Mouse (Mus musculus) cerebellum, postnatal 36 days (tissue): Measurements from ENCODE around the gene Inafm1.
"Not testable (repeated sequence)": the region's sequence is repeated elsewhere in the genome, so short reads cannot be mapped to it uniquely, and the experiment has no call there.

Experiments
- DNase-seq, 2 experiments: peaks; one replicate each; pipeline ENCODE4 v3.0.0; 2021 to 2022; ENCODE audit warnings: mixed read lengths in 2 of 2

Inafm1 gene

DNA sequence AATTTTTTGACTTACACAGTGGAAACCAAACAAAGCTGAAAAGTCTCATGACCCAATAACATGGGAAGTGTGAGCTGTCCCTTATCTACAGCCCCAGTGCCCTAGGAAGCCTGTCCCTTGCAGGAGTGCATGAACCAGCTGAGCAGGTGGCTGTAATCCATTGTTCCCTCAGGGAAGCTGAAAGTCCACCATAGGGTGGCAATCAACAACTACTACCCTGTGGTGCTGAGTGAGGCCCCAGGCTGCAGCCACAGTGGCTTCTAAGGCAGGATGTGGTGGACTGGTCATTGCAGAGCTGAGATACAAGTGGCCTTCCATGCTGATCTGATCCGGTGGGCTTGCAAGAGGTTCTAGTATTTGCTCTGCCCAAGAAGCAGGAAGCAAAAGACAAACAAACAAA is 12.3 kb downstream of the Inafm1 start:
- no peak for DNase-seq

DNA sequence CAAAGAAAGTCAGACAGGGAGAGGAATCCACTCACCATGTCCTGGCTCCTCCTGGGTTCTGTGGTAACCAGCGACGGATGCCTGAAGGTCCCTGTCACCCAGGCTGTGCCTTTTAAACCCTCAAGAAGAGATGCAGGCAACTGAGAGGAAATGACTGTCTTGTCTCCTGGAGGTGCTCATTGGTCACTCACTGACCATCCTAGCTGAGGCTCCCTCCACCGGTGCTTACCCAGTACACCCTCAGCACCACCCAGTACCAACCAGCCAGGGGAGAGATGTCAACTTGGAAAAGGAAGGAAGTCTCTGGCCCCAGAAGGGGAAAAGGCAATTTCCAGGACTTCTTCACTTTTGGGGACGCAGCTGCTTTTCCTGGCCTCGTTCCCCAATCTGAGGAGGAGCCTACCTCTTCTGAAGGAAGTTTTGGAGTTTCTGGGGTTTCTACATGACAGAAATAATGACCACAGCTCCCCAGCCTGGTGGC is 14.3 kb downstream of the Inafm1 start, which contains the start of gene C5ar1:
Gene C5ar1 (minus strand): TSS at position 431 of the 481 bp plus-strand sequence.
- no peak for DNase-seq

DNA sequence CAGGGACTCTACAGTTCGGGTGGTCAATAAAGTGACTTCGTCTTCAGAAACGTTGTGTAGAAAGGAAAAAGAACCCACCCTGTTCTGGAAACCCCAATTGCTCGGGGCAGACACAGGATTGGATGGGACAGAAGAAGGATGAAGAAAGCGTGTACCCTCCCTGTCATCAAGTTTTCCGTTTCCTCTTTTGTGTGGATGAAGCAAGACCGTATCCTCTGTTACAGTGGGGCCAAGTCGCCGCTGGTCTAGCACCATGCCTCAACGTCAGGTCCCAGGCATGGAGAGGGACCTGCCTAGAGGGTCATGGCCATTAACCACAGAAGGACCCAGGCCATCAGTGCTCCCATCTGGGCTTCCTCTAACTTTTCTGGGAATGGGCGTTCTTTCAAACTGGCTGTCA is 15.6 kb downstream of the Inafm1 start:
- no peak for DNase-seq

DNA sequence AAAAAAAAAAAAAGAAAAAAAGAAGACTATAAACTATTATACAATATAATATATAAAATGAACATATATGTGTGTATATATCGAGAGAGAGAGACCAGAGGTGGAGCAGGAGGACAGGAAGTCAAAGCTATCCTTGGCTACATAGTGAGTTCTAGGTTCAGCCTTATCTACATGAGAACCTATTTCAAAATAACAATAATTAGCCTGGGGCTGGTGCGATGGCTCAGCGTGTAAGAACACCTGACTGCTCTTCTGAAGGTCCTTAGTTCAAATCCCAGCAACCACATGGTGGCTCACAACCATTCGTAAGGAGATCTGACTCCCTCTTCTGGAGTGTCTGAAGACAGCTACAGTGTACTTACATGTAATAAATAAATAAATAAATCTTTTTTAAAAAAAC is 17.5 kb downstream of the Inafm1 start:
- DNase-seq: not testable (repeated sequence)

DNA sequence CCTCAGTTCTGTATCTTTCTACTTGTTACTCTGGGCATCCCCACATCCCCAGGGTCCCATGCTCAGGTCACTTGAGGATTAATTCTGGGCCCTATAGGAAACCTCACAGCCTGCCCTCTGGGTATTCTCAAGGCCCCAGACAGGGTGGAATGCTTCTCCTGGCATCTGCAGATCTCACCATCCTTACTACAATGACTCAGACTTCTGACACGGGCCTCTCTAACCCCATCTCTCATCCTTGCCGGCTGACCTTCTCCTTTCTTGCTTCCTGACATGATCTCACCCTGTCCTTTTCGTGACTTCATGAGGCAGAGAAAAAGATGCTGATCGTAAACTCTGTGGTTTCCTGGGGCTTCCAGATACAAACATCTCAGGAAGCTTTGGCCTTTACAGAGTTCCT is 19.2 kb downstream of the Inafm1 start:
- no peak for DNase-seq

DNA sequence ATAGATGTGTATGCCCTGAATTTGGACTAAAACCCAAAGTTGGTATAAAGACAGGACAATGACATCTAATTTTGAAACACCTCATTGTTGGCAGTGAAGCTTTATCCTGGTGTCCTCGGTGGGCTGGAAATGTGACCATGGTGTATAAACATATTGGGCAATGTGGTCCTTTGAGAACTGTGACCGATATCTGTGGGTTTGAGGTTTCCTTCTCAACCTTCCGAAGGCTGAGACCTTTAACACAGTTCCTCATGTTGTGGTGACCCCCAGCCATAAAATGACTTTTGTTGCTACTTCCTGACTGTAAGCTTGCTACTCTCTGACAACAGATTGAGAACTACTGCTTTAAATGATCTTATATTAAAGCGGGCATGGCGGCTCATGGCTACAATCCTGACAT is 22.7 kb downstream of the Inafm1 start:
- no peak for DNase-seq

DNA sequence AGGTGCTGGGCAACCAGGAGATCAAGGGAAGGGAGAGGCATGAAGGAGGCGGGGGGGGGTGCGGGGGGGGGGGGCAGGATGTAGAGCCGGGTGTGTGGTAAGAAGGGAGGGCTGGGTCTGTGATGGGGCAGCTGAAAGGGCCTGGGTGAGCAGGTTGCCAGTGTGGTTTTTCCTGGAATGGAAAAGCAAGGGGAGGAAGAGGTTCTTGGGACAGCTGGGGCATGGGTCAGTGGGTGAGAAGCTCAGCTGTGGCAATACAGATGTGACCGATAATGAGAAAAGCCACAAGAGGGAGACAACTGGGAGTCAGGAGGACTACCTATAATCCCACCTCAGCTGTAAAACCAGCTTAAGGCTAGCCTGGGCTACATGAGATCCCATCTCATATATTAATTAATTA is 27.5 kb downstream of the Inafm1 start:
- no peak for DNase-seq

DNA sequence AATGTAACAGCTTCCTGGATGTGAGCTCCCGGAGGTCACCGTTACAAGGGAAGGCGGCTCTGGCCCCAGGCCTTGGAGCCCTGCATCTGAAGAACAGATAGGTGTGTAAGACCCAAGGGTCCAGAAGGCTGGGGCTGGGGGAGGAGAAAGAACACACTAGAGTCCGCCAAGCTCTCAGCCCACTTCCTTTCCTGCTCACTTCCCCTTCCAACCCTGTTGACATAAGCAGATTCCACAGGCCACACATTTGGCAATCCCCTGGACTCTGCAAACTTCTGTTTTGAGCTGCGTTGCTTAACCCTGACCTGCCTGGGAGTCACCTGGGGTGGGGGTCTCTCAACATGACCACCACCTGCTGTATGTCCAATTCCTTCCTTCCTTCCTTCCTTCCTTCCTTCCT is 29.4 kb downstream of the Inafm1 start, which contains the start of gene C5ar2:
Gene C5ar2 (minus strand): TSS at position 88 of the 400 bp plus-strand sequence.
- no peak for DNase-seq

DNA sequence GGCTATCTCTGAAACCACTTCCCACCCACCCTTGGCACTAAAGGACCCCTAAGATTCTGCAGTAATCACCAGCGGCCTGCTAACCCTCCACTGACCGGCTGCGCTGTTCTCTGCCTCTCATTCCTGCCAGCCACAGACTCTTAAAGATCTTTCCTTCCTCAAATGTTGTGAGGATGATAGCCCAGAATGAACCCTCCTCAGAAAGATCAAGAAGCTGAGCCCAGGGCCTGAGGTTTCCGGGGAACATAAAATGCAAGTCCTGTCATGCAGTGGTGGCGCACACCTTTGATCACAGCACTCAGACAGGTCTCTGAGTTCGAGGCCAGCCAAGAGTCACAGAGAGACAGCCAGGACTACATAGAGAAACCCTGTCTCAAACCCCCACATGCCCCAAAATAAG is 31.2 kb downstream of the Inafm1 start:
- DNase-seq: no peak

DNA sequence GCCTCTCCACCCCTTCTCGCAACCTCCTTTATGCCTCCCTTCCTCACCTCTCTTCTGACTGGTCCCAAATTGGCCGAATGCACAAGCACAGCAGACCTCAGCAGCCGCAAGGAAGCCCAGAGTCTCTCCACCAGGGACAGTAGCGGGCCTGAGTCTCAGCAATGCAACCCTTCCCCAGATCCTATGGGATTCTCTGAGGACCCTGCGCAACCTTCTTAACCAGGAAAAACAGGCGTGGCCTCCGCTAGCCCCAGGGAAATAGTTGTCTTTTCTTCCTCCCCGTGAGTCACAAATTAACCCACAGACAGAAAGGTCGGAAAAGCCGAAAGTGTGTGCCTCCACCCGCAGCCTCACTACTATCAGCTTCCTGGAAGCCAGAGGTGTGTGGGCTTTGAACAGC is 31.6 kb downstream of the Inafm1 start:
- no peak for DNase-seq

DNA sequence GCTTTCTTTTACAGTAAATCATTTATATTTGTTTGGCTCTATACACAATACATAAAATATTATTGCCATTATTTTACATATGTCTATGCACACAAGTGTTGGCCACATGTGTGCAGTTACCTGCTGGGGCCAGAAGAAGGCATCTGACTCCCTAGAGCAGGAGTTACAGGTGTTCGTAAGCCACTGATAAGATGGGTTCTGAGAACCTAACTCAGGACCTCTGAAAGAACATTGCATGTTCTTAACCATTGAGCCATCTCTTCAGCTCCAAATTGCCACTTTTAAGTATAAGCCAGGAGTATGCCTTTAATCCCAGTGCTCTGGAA is 32.5 kb downstream of the Inafm1 start:
- DNase-seq: no peak

DNA sequence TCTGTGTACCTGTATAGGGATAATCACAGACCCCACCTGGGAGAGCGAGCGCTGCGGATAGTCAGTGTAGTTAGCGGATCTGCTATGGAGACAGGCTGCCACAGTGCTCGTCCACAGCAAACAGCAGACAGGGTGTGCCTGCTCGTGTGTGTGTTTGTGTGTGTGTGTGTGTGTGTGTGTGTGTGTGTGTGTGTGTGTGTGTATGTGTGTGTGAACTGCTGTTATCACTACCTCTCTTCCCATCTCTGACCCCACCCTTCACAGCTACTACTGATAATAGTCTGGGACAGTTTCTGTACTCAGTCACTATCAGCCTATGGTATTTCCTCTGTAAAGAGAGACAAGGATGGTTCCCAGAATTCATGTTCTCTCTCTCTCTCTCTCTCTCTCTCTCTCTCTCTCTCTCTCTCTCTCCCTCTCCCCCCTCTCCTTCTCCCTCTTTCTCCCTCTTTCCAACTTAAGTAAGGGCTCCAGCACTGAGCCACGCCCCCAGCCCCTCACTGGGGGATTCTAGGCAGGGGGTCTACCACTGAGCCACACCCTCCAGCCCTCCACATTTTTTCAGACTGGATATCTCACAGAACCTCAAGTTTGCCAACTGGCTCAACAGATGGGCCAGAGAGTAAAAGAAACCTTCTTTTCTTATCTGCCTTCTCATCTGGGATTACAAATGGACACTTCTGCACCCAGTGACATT is 33.0 kb downstream of the Inafm1 start:
- DNase-seq: peak in 1 of 2 experiments; percentile 8

DNA sequence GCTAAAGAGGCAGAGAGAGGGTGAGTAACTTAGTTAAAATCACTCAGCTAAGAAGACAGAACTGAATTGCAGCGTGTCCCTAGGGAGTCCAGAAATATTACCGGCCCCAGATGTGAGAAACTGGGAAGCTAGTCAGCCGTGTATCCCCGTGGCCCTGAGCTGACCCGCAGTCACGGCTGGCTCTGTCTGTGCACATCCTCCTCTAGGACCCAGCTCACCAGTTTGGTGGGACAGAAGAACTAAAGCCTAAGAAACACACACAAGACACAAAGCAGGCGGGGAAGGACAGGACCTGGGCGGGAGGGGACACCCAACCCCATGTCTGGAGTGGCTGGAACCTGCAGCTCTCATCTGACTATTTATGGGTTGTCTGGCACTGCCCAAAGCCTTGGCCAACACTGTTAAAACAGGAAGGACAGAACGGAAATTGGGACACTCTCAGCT is 33.8 kb downstream of the Inafm1 start:
- DNase-seq: peak; percentile 58 to 62

DNA sequence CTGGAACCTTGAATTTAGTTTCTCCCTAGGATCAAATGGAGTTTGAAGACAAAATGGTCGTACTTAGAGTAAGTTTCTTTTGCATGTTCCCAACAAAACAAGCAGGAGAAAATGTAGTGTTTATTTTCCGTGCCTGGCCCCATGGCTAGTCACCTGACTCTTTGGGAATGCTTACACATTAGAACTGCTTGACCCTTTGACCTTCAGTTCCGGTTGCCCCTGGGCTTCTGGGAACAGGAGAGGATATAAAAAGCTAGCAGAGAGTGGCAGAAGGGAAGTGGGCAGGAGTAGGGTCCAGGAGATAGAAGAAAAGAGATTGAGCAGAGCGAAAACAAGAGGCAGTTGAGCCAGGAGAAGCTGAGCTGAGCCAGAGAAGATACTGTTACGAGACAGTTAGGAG is 43.5 kb downstream of the Inafm1 start:
- no peak for DNase-seq
